Mouse (Mus musculus) cerebellum, postnatal 10 days (tissue): ENCODE data around the gene Arhgdig.

ENCODE experiments used
- DNase-seq, 2 experiments: peaks; one replicate each; pipeline ENCODE4 v3.0.0; 2021; ENCODE audit warnings: mixed read lengths in 2 of 2

Gene Arhgdig

GRCm38 (mm10) chr17:26207686-26208085, at the start of gene Arhgdig:
Gene Arhgdig (minus strand): TSS chr17:26207786.
- no peak for DNase-seq

GRCm38 (mm10) chr17:26255313-26255712, 47.7 kb upstream of the Arhgdig start:
- DNase-seq, result peak; percentile 15 to 27

- DNase-seq, result no peak
Observed at GRCm38 (mm10) chr17:26253399-26253798, 45.8 kb upstream of the Arhgdig start.

- DNase-seq, result peak; percentile 95 to 96
Observed at GRCm38 (mm10) chr17:26252539-26253251, 45.1 kb upstream of the Arhgdig start, which contains the start of gene Luc7l. Gene Luc7l (plus strand): TSS chr17:26252896.

- peak in 1 of 2 experiments; percentile 21 for DNase-seq
Observed at GRCm38 (mm10) chr17:26251886-26252538, 44.4 kb upstream of the Arhgdig start.

GRCm38 (mm10) chr17:26244101-26244841, 36.7 kb upstream of the Arhgdig start, which contains the start of gene Fam234a:
Gene Fam234a (minus strand): TSS chr17:26244242.
- peak; percentile 97 to 98 for DNase-seq

GRCm38 (mm10) chr17:26243471-26244100, 36.0 kb upstream of the Arhgdig start:
- DNase-seq, result peak in 1 of 2 experiments; percentile 70

- no peak for DNase-seq
Observed at GRCm38 (mm10) chr17:26240990-26241389, 33.4 kb upstream of the Arhgdig start.

- no peak for DNase-seq
Observed at GRCm38 (mm10) chr17:26240120-26240790, 32.7 kb upstream of the Arhgdig start.

- DNase-seq, result no peak
Observed at GRCm38 (mm10) chr17:26239551-26239950, 32.0 kb upstream of the Arhgdig start.

GRCm38 (mm10) chr17:26237667-26238066, 30.1 kb upstream of the Arhgdig start:
- no peak for DNase-seq

GRCm38 (mm10) chr17:26235077-26235815, 27.7 kb upstream of the Arhgdig start:
- no peak for DNase-seq

- no peak for DNase-seq
Observed at GRCm38 (mm10) chr17:26234386-26234785, 26.8 kb upstream of the Arhgdig start.

- peak; percentile 14 to 24 for DNase-seq
Observed at GRCm38 (mm10) chr17:26232863-26233262, 25.3 kb upstream of the Arhgdig start.

GRCm38 (mm10) chr17:26231156-26231555, 23.6 kb upstream of the Arhgdig start:
- no peak for DNase-seq

- DNase-seq, result no peak
Observed at GRCm38 (mm10) chr17:26229776-26230175, 22.2 kb upstream of the Arhgdig start.

- DNase-seq, result no peak
Observed at GRCm38 (mm10) chr17:26225150-26225549, 17.6 kb upstream of the Arhgdig start.

- DNase-seq, result no peak
Observed at GRCm38 (mm10) chr17:26221508-26221907, 13.9 kb upstream of the Arhgdig start.

- DNase-seq, result no peak
Observed at GRCm38 (mm10) chr17:26212681-26213080, 5.1 kb upstream of the Arhgdig start.

- DNase-seq, result no peak
Observed at GRCm38 (mm10) chr17:26212241-26212640, 4.7 kb upstream of the Arhgdig start.

GRCm38 (mm10) chr17:26206392-26206791, 1.2 kb downstream of the Arhgdig start:
- no peak for DNase-seq

- DNase-seq, result no peak
Observed at GRCm38 (mm10) chr17:26204766-26205165, 2.8 kb downstream of the Arhgdig start.
